14 mouse cellular contexts compared by ENCODE assay signal in genomic region chr6:56837166-56837565, GRCm38 (mm10).
"Had no signal": no experiment of that assay in that cellular context is flagged by ENCODE, and none has a peak within 500 bp of the region (broad histone marks: within the 10 kb centered on the region; RNA-seq: fewer than 3 reads in every experiment).

No protein-coding gene starts in this region.

- H3K4me3 ChIP-seq: layer of hippocampus, adult 2 months; left cerebral cortex, adult 2 months; liver, embryonic 13.5 days; neural tube, embryonic 12.5 days; neural tube, embryonic 15.5 days had no signal

- H3K27me3 ChIP-seq: liver, embryonic 13.5 days; neural tube, embryonic 12.5 days; neural tube, embryonic 15.5 days had no signal

- H3K4me1 ChIP-seq: neural tube, embryonic 12.5 days had no signal

- H3K9me3 ChIP-seq: liver, embryonic 13.5 days; neural tube, embryonic 12.5 days; neural tube, embryonic 15.5 days had no signal

- H3K36me3 ChIP-seq: neural tube, embryonic 12.5 days; neural tube, embryonic 15.5 days had no signal

- DNase-seq: kidney, postnatal 25 days; layer of hippocampus, postnatal 36 days; liver, embryonic 13.5 days; lung, adult 2 months; midbrain, embryonic 14.5 days; right cerebral cortex, adult 18-20 months; right cerebral cortex, postnatal 14 days; right cerebral cortex, postnatal 4 days; thymus, adult 18-20 months; thymus, postnatal 36 days had no signal
